Mouse (Mus musculus): Measurements from ENCODE around the gene Rbms1. TPM values are rescaled to one million over a fixed set of nuclear protein-coding genes. Genes with fewer than 3 reads are reported as not detected.
A peak's percentile ranks its signal among the peaks of the same experiment; 100 is the strongest.

Rbms1 gene
- total RNA-seq, 2 experiments from 2014 or later: 20.0 to 24.0 TPM

DNA sequence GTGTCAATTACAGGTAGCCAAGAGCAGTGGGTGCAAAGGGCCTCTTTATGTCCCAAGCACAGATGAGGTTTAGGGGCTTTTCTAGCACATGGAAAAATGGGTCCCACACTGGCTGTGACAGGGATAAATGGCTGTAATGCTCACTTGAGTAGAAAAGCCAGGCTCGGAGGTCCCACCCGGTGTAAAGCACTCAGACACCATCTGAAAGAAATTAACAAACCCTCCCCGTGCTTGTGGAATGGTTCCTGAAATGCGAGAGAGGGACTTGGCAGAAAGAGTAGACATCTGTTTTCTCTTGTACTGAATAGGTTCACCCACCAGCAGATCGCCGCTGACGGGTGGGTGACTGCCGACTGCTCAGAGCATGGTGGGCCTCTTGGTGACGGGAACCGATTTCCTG is 176.7 kb downstream of the Rbms1 start:
- DNase-seq (ENCODE audit: low spot score): peak; percentile 26

DNA sequence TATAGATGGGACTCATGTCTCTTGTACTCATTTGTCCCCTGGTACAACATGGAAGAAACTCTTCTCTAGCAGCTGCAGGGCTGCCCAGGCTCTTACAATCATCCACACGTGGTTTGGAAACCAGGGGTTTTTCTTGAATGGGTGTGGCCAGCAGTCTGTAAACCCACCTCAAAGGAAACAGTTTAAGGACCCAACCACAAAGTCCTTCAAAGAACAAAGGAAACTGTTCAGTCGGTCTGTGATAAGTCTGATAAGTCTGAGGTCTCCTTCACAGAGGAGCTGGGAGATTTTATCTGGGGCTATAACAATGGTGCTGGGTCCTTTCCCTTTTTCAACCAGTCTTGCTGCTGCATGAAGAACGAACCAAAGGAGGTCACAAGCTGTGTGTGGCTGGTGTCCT is 188.5 kb downstream of the Rbms1 start:
- no peak for DNase-seq (ENCODE audit: low spot score)

DNA sequence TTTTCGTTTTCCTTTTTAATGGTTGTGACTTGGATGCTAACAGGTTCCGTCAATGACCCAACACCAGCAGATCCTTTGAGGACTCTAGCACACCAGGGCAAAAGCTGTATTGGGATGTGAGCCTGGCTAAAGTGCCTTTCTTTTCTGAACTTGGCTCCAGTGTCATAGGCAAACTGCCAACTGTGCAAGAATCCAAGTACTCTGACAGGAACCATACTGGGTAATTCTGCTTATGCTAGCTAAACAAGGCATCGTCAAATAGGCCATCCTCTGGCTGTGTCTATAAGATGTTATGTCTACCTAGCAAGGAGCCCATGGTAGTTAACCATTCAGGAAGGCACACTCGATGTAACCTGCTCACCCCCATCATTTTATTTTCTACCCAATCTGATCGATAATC is 189.4 kb downstream of the Rbms1 start:
- peak; percentile 75 for DNase-seq (ENCODE audit: low spot score)

DNA sequence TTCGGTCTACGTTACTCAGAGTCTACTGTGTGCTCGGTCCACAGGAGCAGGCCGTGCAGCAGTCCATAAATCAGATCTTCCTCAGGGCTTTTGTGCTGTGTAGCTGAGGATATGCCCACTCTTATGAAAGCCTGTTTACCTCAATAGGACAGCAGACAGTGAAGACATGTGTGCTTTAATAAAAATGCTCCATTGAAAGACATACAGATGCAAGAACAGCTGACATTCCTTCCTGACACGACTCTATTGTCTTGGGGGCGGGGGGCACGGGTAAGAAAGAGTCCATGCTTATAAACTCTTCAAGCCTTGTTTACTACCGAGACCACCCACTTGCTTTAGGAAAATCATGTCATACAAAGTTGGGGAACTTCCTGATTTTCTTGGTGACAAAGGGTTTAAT is 196.6 kb downstream of the Rbms1 start:
- no peak for DNase-seq (ENCODE audit: low spot score)

DNA sequence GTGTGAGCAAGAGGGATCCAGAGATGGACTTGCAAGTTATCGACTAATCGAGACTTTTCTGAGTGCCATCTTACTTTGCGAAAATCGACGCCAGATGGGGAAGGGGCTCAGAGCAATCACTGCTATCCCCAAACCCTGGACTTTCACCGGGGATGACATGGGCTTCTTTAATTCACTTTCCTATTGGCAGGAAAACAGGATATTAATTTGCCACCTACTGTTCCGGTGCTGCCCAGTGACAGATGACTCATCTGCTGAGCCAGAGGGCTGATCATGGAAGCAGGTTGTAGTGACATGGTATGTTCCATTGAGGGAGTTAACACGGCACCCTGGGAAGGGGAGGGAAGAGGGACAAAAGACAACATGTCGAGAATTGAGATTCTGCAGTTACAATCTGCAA is 206.8 kb downstream of the Rbms1 start:
- no peak for DNase-seq (ENCODE audit: low spot score)

DNA sequence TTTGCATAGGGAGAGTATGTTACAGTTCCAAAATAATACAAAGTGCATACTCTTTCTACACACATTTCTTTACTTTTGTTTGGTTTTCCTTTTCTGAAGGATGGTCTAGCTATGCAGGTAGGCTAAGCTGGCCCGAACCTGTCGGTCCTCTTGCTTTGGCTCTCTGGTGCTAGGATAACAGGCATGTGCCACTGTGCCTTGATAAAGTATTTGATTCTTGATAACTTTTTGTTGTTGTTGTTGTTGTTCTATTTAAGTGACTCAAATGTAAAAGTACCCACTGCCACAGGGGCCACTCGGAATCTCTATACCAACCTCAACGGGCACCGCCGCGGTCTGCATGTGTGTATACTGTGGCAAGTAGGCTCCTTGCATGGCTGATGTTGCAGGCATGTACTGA is 207.9 kb downstream of the Rbms1 start:
- no peak for DNase-seq (ENCODE audit: low spot score)

DNA sequence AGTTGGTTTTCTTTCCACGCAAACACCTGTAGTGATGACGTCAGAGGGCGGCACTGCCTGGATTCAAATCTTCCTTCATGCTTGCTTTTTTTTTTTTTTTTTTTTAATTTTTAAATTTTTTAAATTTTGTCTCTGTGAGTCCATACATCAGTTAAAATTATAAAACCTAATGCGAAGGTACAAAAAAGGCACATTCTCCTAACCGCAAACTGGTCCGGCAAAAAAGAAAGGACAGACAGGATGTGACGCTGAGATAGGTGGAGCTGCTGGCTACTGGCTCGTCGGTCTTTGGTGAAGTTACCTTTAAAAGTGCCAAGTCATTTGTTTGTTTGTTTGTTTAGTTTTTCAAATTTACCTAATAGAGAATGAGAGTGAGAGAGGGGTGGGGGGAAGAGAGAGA is 211.7 kb downstream of the Rbms1 start:
- DNase-seq (ENCODE audit: low spot score): no peak

DNA sequence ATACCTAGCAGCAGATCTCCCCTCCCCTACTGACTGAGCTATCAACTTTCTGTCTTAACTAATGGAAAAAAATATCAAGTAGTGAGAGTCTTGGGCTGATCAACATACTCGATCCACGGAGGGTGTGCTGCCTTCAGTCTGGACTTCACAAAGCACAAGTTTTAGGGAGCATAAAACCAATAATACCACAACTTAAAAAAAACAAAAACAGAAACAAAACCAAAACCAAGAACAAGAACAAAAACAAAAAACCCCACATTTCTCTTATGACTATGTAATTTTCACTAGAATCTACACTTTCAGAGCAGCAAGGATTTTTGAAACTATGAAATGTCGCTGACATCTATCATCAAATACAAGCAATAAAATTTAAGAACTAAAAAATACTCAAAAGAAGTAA is 212.4 kb downstream of the Rbms1 start:
- no peak for DNase-seq (ENCODE audit: low spot score)

DNA sequence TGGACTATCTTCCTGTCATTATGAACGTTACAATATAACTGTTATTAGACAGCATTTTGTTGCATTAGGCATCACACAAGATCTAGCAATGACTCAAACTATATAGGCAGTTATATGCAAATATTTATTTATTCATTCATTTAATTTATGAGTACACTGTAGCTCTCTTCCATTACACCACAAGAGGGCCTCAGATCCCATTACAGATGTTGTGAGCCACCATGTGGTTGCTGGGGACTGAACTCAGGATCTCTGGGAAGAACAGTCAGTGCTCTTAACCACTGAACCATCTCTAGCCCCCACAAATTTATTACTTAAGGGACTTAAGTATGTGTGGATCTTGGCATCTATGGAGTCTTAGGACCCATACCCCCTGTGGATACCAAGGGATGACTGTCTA is 214.4 kb downstream of the Rbms1 start:
- no peak for DNase-seq (ENCODE audit: low spot score)

DNA sequence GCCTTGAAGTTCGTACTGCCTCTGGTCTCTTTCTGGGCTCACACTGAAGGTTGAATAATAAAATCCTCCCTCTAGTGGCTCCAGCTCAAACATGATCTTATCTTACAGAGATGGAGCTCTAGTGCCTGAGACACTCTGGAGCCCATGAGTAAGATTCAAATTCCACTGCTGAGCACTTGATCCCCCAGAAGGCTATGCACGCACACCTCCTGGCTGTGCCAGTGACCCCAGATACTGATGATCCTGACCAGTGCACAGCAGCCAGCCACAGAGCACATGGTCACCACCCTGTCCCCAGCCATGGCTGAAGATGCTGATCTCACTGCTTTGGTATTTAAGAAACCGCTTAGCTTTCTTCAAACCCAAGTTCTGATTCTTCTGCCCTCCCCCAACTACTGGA is 215.4 kb downstream of the Rbms1 start:
- peak; percentile 64 for DNase-seq (ENCODE audit: low spot score)

DNA sequence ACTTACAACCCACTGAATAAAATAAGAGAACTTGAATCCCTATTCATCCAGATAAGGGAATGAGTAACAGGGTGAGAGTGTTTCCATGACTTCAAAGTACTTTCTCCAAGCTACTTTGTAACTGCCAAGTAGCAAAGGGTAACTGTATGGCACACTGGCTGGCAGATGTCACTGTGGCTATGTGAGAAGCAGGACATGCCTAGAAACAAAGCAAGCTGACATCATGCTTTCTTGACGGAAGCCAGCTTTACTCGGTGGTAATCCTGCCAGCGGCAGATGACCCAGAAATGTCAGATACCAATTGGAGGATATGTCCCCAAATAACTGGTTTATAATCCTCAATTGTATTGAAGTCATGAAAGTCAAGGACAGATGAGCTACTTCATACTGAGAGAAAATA is 218.3 kb downstream of the Rbms1 start:
- DNase-seq (ENCODE audit: low spot score): no peak

DNA sequence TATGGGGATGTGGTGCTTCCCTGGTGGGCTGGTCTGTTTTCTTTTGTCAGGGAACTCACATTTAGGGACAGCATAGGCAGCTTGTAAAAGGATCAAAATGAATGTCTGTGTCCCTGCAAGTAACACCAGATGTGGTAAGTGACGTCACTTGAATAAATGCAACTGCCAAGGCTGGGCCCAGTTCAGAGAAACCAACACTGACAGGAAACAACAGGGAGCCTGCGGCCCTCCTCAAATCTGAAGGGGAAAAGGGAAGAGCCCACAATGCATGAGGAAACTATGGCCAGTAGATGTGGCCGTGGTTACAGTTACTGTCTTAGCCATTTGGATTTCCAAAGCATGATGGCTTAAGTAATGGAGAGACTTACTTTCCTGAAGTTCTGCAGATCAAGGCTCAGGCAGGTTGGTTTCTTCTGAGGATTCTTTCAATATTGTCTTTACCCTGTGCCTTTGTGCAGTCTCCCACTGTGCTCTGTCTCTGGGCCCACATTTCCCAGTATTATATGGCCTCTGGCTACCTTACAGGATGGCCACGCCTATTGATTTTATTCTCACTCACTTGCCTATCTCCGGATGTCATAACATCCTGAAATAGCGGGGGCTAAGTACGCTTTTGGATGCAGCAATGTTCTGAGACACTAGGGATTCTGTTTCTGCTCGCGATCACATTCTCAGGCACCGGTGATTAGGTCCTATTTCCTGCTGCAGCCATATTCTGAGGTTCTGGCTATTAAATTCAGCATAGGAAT is 223.4 kb downstream of the Rbms1 start:
- no peak for DNase-seq (ENCODE audit: low spot score)

DNA sequence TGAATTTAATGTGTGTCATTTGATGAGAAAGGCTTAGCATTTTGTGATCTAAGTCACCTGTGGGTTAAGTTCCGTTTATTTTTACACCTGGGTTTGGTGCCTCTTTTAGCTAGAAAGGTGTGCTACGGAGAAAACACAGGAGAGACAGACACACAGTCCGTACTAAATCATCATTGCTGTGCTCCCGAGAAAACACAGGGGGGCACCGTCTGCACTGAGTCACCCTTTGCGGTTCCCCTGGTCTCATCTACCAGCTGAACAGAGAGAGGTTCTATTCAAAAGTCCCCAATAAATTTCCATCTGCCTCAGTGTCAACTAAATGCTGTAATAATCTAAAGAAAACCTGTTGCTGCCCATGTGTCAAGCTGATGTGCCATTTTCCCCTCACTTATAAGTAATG is 232.1 kb downstream of the Rbms1 start:
- no peak for DNase-seq (ENCODE audit: low spot score)

DNA sequence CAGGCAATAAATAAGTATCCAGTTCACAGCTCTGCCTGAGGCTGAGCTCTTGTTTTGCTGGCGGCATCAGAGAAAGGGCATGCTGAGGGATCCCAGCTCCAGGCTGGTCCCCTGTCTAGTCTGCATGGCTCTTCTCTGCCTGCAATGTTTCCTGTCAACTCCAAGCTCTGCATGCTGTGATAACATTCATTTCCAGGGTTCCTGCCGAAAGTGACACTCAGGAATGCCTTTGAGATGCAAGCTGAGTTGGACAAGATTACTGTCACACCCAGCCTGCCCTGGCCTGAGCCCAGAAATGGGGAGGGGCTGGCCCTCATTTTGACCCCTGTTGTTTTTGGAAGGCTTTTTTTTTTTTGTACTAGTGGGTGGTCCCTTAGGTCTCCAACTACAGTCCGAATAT is 233.0 kb downstream of the Rbms1 start:
- DNase-seq (ENCODE audit: low spot score): no peak

DNA sequence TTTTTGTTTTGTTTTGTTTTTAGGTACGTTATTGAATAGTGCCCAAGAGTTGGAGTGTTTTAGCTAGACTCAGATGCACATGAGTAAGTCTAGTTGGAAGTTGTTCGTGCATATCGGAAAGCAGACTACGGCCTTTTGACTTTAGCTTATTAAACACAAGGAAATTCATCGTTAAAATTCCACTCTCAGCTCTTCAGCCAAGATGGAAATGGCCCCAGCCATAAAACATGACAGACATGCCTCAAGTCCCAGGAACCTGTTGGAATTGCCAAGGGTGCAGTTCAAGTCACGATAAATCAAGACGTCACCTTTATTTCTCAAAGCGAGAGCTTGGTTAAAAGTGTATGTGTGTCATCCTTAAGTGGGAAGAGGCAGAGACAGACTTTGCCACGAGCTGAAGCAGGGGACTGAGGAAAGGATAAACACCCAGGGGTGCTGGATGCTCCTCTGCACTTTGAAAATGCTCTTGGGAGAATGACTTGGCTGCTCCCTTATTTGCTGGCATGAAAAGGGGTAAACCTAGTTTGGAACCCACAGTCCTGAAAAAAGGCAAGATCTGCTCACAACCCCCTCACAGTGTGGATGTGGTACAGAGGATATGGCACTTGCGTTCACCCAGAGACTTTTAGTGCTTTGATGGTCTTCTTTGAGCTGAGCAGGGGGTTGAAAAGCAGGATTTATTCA is 233.9 kb downstream of the Rbms1 start:
- no peak for DNase-seq (ENCODE audit: low spot score)

DNA sequence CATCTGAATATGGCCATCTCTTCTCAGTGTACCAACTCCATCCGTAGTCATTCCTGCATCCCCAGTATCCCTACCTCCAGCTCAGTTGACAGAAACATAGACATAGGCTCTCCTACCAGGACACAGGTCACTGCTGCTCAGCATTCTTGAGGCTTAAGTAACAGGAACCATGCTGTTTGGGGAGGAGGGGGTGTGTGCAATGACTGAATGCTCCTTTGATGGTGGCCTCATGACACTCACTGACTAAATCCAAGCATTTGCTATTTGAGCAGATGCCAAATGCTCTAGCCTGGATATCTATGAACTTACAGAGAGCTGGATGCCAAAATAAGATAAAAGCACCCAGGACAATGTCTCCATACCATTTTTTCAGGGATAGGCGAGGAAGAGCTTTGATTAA is 238.3 kb downstream of the Rbms1 start:
- DNase-seq (ENCODE audit: low spot score): peak; percentile 0

DNA sequence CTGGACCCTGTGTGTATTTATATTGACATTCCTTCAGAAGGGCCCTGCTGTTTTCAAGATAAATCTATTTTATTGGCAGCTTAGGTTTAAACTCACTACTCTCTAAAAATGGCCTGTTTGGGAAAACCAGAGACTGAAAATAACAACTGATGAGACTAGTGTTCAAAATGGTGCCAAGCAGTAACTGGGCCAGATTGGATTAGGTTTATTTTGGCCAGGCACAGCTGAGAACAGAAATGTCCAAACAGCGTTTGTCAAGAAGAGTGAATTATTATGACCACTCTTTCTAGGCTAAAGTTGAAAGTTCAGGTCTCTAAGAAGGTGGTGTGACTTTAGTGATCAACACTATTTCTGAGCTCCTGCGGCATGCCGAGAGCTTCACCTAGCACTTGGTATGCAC is 240.0 kb downstream of the Rbms1 start:
- peak; percentile 72 for DNase-seq (ENCODE audit: low spot score)

DNA sequence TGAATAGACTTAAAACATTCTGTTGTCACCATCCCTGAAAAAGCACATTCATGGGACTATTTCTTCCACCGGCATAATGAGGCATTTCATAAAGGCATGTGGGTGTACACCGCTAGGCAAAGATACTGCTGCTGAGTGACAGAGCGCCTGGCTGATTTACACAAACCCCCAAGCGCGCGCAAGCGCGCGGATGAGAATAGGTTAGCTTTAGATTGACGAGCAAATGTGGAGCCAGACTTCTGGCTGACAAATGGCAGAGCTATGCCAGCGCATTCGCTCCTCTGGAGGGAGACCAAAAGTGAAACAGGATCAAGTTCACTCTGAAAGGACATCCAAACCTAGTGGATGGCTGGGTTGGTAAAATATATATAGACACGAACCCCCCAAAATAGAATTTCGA is 240.5 kb downstream of the Rbms1 start, which contains the start of gene Itgb6:
TSS of gene Itgb6 (minus strand) at position 130 of the 400 bp plus-strand sequence.
- peak; percentile 91 for DNase-seq (ENCODE audit: low spot score)

DNA sequence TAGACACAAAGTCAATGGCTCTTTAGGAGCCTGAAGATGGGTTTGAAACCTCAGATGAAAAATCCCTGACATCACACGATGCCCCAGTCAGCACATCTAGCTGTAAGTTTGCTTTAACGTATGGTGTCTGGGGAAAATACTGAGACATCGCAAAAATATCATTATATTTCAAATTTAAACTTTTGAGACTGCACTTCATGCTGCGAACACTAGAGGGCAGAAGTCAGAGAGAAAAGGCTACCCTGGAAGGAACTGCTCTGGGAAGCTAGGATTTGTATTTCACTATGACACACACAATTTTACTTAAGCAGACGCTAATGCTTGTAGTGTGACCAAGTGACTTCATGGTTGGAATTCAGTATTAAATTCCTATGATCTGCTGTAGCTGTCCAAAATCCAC is 242.1 kb downstream of the Rbms1 start:
- DNase-seq (ENCODE audit: low spot score): peak; percentile 70

DNA sequence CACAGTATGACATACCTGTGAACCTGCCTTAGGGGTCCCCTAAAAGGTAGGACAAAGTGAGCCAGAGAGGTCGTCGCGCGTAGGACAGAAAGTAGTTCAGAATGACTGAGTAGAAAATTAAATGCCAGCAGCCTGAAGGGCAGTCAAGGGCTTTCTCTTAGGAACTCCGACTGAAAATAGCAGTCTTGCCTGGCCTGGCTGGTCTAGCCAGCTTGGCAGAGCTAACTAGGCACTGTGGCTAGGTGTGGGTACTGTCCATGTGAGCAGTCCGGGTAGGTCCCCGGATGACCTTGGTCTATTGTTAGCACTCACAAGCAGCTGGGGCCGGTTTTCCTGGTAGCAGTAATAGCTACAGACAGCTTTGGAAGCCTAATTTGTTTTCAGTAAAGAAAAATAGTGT is 242.8 kb downstream of the Rbms1 start:
- DNase-seq (ENCODE audit: low spot score): peak; percentile 84

DNA sequence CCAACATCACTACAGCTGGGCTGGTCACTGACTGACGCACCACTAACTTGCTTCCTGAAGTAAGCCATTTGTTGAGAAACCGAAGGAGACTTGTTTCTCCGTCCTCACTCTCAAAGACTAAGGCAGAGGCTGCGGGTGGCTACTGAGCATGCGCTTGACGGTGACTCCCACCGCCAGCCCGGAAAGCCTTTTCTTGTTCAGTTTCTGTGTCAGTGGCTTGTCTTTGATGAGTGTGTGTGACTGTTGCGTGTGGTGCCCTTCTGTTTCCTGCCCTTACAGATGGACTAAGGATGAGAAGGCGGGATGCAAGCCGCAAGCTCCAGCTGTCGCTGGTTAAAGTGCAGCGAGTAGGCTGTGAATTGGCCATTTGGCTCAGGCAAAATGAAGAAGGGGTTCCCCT is 245.6 kb downstream of the Rbms1 start:
- no peak for DNase-seq (ENCODE audit: low spot score)

DNA sequence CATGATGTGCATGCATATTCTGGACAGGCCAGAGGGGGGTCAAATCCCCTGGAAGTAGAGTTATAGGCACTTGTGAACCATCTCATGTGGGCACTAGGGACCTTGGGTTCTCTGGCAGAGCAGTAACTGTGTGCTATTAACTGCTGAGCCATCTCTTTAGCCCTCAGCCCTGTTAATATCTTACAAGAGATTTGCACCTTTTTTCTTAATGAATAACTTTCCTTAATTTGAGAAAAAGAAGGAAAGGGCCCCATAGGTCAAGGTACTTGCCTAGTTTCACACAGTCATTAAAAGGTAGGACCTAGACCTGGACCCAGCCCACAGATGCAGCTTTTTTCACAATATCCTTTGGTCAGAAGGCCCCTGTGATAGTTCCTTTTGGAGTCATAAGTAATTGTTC is 246.4 kb downstream of the Rbms1 start:
- no peak for DNase-seq (ENCODE audit: low spot score)

DNA sequence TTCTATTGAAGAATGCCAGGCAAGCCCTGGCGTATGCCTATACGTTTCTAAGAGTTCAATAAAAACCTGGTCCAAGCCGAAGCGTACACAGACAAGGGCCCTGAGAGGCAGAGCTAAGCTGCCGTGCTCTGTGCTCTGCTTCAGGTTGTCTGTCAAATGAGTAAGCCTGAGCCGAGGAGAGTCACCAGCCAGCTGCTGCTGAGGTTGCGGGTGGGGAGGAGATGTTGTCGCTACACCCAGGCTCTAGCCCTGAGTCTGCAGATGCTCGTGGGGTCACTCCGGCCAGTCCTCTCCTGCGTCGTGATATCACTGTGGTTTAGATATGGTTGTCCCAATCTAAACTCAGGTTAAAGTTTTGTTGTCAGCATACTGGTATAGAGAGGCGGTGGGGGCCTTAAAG is 247.2 kb downstream of the Rbms1 start:
- no peak for DNase-seq (ENCODE audit: low spot score)
